Mouse (Mus musculus): ENCODE results near the gene Slc1a1. TPM values are rescaled to one million over a fixed set of nuclear protein-coding genes. Genes with fewer than 3 reads are reported as not detected.

The Slc1a1 gene
- polyA plus RNA-seq, 1 experiment from 2014 or later: 13.2 TPM

GRCm38 (mm10) chr19:28963513-28963841 lies 128.6 kb downstream of the Slc1a1 start:
- DNase-seq (ENCODE audit: low spot score) (peak; percentile 31), ATAC-seq (no peak)
- H3K4me1 ChIP-seq (ENCODE audit: insufficient read depth, low read depth, low read length): peaks cover 13% of the 10 kb centered on the region; the same call in 1 of the 2 replicates
- TF ChIP-seq CTCF (IDR thresholded peaks at IDR 0.05) (no peak), EP300 (IDR thresholded peaks at IDR 0.05) (no peak)
- no peaks in the 10 kb centered on the region for H3K9me3 ChIP-seq (ENCODE audit: low read length)
- no peaks in the 10 kb centered on the region for H3K36me3 ChIP-seq (ENCODE audit: insufficient read depth, low read length)
- no peaks in the 10 kb centered on the region for H3K27me3 ChIP-seq (replicated peaks; ENCODE audit: insufficient read depth, low read length)
- H3K4me2 ChIP-seq (replicated peaks; ENCODE audit: low read depth, low read length): peak overlapping the region; percentile 90
- 2% methylated on average over 4 of the region's 4 CpGs for WGBS
- H3K27ac ChIP-seq (ENCODE audit: low read length): peak overlapping the region; percentile 85
- H3K9ac ChIP-seq (replicated peaks; ENCODE audit: low read depth): peak overlapping the region; percentile 82; the same call in 1 of the 2 replicates
- peak overlapping the region; percentile 95 for H3K4me3 ChIP-seq (ENCODE audit: low read depth, low read length)

Other genes with a start within 250 kb of the Slc1a1 start
- 2.0 and 2.3 TPM in 2 replicates for gene Glis3, start 155.0 kb upstream of the Slc1a1 start, polyA plus RNA-seq (2015; fragmentation: Nextera tagmentation; extraction: Ambion mirVana)
- 9.8 and 9.9 TPM in 2 replicates for gene Plpp6, start 128.9 kb downstream of the Slc1a1 start, polyA plus RNA-seq (2015; fragmentation: Nextera tagmentation; extraction: Ambion mirVana)
- gene 4430402I18Rik, start 132.8 kb downstream of the Slc1a1 start, polyA plus RNA-seq (2015; fragmentation: Nextera tagmentation; extraction: Ambion mirVana): 5.9 and 6.7 TPM in 2 replicates
- 21.2 and 23.4 TPM in 2 replicates for gene Cdc37l1, start 155.3 kb downstream of the Slc1a1 start, polyA plus RNA-seq (2015; fragmentation: Nextera tagmentation; extraction: Ambion mirVana)
- 79.3 and 81.1 TPM in 2 replicates for gene Ak3, start 212.9 kb downstream of the Slc1a1 start, polyA plus RNA-seq (2015; fragmentation: Nextera tagmentation; extraction: Ambion mirVana)

All from lung, postnatal 0 days (tissue).